Mouse (Mus musculus) heart, embryonic 13.5 days (tissue): ENCODE results near the gene Trim9. TPM values are rescaled to one million over a fixed set of nuclear protein-coding genes. Genes with fewer than 3 reads are reported as not detected.

Experiments
- ATAC-seq: fragments of 200-750 bp; cut with Nextera tagmentation; 2 replicates; pipeline ENCODE4 v1.8.0; 2017; ENCODE audit warnings: moderate TSS enrichment; ENCODE audit not compliant: insufficient number of reproducible peaks, low FRiP score, low TSS enrichment; ENCODE audit errors: extremely low read depth
- H3K27ac ChIP-seq: fragments of 300-500 bp; sonication (generic); replicated peaks from 2 replicates; pipeline ENCODE4 v1.5.1; 2015; ENCODE audit warnings: moderate library complexity, mild to moderate bottlenecking, inconsistent platforms
- H3K27me3 ChIP-seq: fragments of 300-500 bp; sonication (generic); replicated peaks from 2 replicates; pipeline ENCODE4 v1.6.1; 2015; ENCODE audit warnings: mild to moderate bottlenecking, inconsistent platforms
- H3K36me3 ChIP-seq: fragments of 300-500 bp; sonication (generic); 2 replicates; pipeline ENCODE4 v1.6.1; 2015; ENCODE audit warnings: mild to moderate bottlenecking, inconsistent platforms
- H3K4me1 ChIP-seq: fragments of 300-500 bp; sonication (generic); 2 replicates; pipeline ENCODE4 v1.6.1; 2015; ENCODE audit warnings: inconsistent platforms
- H3K4me2 ChIP-seq: fragments of 300-500 bp; sonication (generic); 2 replicates; pipeline ENCODE4 v1.6.1; 2015; ENCODE audit warnings: inconsistent platforms, mild to moderate bottlenecking, moderate library complexity
- H3K4me3 ChIP-seq: fragments of 300-500 bp; sonication (generic); 2 replicates; pipeline ENCODE4 v1.5.1; 2015; ENCODE audit warnings: moderate library complexity, mild to moderate bottlenecking, inconsistent platforms
- H3K9ac ChIP-seq: fragments of 300-500 bp; sonication (generic); 2 replicates; pipeline ENCODE4 v1.6.1; 2015; ENCODE audit warnings: inconsistent platforms, mild to moderate bottlenecking, moderate library complexity
- H3K9me3 ChIP-seq: fragments of 300-500 bp; sonication (generic); 2 replicates; pipeline ENCODE4 v1.6.1; 2016; ENCODE audit warnings: inconsistent platforms
- WGBS: fragments of 180-500 bp; shearing (Covaris S2); methylation state at CpG from one replicate; pipeline ENCODE4 v1.1.7; 2015; ENCODE audit warnings: mixed read lengths; 5-methylcytosine and 5-hydroxymethylcytosine counted together
- polyA plus RNA-seq: library from polyadenylated mRNA; unstranded; fragments of >200 nt; fragmentation: Nextera tagmentation; extraction: Ambion mirVana; gene quantifications from 2 replicates; pipeline ENCODE4 v1.2.1, GENCODE M21; 2015

The Trim9 gene
- polyA plus RNA-seq, 1 experiment from 2014 or later, result 0.57 TPM

DNA sequence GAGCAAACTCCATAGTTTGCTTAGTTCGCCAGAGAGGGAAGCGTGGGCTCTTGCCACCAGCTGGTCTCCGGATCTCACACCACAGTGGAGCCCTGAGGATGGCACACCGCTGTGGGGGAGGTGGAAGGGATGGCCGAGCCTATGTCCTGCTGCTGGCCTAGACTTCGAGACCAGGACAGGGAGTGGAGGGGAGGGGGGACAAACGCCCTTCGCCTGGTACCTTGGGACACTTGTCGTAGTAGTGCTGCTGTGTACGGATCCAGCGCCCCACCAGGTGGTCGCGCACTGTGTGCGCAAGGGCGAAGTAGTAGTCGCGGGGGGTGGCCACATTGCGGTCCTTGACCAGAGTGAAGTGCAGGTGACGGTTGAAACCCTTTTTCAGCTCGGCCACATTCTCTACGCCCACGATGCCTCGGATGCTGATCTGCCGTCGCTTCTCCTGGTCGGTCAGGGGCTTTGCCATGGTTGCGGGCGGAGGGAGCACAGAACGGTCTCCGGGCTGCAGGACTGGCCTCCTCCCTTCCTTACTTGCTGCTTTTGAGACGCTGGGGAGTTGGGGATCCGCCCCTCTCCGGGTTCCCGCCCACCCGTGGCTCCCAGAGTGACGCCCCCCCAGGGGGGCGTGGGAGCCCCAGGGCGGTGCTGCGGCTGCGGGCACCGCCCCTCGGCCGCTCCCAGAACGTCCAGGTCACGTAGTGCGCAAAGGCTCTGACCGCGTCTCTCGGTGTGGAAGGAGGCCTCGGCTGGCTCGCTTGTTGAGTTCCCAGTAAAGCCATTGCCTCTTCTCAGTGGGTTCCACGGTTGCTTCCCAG is 120.1 kb downstream of the Trim9 start:
- WGBS, result under 1% methylated on average over 50 of the region's 52 CpGs
- H3K4me1 ChIP-seq, result peaks cover 43% of the 10 kb centered on the region
- no peaks in the 10 kb centered on the region for H3K27me3 ChIP-seq
- peak overlapping the region; percentile 88 for H3K9ac ChIP-seq
- no peaks in the 10 kb centered on the region; the same call in 1 of the 2 replicates for H3K36me3 ChIP-seq
- peak overlapping the region; percentile 73 for H3K27ac ChIP-seq
- H3K4me2 ChIP-seq, result peak overlapping the region; percentile 91
- peak; percentile 83 for ATAC-seq
- H3K4me3 ChIP-seq, result peak overlapping the region; percentile 64
- H3K9me3 ChIP-seq, result no peaks in the 10 kb centered on the region

DNA sequence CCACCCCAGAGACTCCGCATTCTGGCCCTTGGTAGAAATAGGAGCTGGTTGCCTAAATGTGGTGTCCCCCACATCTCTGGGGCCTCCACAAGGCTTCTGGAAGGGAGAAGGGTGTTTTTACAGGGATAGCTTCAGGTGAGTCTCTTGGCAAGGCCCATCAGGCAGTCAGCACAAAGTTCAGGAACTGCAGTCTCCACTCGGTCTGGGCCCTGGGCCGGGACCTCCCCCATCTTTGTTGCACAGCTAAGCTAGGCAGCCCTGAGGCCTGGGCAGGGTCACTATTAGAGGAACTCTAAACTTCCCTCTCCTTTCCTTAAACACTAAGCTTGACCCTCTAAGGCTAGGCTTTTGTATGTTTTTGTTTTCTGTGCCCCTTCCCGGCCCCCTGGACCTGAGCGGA is 120.8 kb downstream of the Trim9 start:
- H3K27me3 ChIP-seq, result no peaks in the 10 kb centered on the region
- peaks cover 37% of the 10 kb centered on the region for H3K4me1 ChIP-seq
- H3K9ac ChIP-seq, result peak overlapping the region; percentile 88
- WGBS, result 27% methylated on average over 5 of the region's 5 CpGs
- peak overlapping the region; percentile 73 for H3K27ac ChIP-seq
- ATAC-seq, result no peak
- peak overlapping the region; percentile 64 for H3K4me3 ChIP-seq
- no peaks in the 10 kb centered on the region for H3K9me3 ChIP-seq
- H3K4me2 ChIP-seq, result peak overlapping the region; percentile 91
- H3K36me3 ChIP-seq, result peaks cover 3% of the 10 kb centered on the region; the same call in 1 of the 2 replicates

- Histone ChIP-seq H3K27me3 (no peaks in the 10 kb centered on the region), H3K4me2 (peak overlapping the region; percentile 16; the same call in 1 of the 2 replicates), H3K9ac (no peak overlapping the region), H3K27ac (0 out of 2 replicates have a peak overlapping the region, but pooled peaks have one; percentile 12), H3K4me3 (no peak overlapping the region), H3K36me3 (peaks cover 22% of the 10 kb centered on the region), H3K9me3 (no peaks in the 10 kb centered on the region), H3K4me1 (peaks cover 28% of the 10 kb centered on the region)
- 37% methylated on average over 4 of the region's 4 CpGs for WGBS
- no peak for ATAC-seq
Measured at GRCm38 (mm10) chr12:70223331-70223730, 124.1 kb downstream of the Trim9 start.

DNA sequence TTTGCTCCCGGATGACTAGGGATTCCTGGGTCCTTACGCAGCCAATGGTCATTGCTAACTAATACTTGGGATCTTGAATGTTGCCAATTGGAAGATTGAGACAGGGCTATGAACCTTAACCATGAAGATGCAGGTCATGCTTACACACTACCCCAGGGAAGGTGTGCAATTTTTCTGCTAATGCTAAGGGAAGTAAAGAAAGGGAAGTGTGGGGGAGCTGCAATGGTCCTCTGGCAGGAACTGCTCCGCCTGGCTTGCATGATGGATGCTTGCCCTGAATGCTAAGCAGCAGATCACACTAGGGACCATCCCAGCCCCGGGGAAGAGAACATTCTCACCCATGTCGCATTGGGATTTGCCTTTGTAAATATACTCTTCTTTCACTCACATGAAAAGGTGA is 126.0 kb downstream of the Trim9 start:
- peaks cover 23% of the 10 kb centered on the region for H3K36me3 ChIP-seq
- no peaks in the 10 kb centered on the region for H3K9me3 ChIP-seq
- no peak overlapping the region for H3K27ac ChIP-seq
- peaks cover 20% of the 10 kb centered on the region for H3K4me1 ChIP-seq
- ATAC-seq, result no peak
- no peak overlapping the region for H3K4me3 ChIP-seq
- WGBS, result 76% methylated on average over 5 of the region's 5 CpGs
- H3K27me3 ChIP-seq, result no peaks in the 10 kb centered on the region
- H3K9ac ChIP-seq, result no peak overlapping the region
- H3K4me2 ChIP-seq, result no peak overlapping the region

- Histone ChIP-seq H3K4me3 (no peak overlapping the region), H3K36me3 (peaks cover 30% of the 10 kb centered on the region), H3K4me1 (peaks cover 12% of the 10 kb centered on the region), H3K27me3 (no peaks in the 10 kb centered on the region), H3K9ac (no peak overlapping the region), H3K27ac (no peak overlapping the region), H3K9me3 (no peaks in the 10 kb centered on the region), H3K4me2 (no peak overlapping the region)
- 76% methylated on average over 8 of the region's 8 CpGs for WGBS
- ATAC-seq, result no peak
Measured at GRCm38 (mm10) chr12:70218795-70219540, 128.4 kb downstream of the Trim9 start.

DNA sequence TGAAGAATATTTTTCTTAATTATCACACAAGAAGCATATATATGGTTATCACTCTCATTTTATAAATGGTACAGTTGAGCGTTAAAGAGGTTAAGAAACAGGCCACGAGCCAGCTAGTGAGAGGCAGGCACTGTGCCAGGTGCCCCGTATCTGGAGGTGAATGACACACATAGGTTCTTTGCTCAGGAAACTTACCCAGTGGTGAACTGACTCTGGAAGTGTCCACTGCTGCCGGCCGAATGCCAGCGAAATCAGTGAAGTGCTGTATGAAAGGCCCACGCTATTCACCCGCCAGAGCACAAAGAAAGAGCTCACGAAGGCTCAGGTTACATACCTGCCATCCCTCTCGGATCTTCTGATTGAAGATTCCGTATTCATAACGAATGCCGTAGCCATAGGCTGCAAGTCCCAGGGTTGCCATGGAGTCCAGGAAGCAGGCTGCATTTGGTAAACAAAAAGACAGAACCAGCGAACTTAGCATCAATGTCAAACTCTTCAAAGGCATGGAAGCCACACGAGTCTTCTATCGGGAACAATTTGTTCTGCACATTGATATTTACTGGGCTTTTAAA is 131.1 kb downstream of the Trim9 start:
- Histone ChIP-seq H3K4me3 (no peak overlapping the region), H3K27me3 (no peaks in the 10 kb centered on the region), H3K36me3 (peaks cover 24% of the 10 kb centered on the region), H3K4me2 (no peak overlapping the region), H3K9ac (no peak overlapping the region), H3K4me1 (no peaks in the 10 kb centered on the region), H3K9me3 (no peaks in the 10 kb centered on the region), H3K27ac (no peak overlapping the region)
- 68% methylated on average over 16 of the region's 16 CpGs for WGBS
- no peak for ATAC-seq

DNA sequence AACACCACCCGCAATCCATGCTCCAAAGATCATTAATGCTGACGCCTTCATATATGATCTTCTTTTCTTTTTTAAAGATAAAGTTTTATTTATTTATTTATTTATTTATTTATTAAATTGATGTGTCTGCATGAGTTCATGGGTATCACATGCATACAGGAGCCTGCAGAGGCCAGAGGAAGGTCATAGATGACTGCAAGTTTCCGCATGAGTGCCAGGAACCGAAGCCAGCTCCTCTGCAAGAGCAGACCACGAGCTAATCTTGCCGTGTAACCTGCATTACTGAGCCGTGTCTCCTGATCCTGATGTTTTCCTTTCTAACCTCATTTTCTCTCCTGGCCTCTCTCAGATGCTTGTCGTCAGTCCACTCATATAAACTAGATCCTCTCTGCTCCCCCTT is 133.1 kb downstream of the Trim9 start:
- no peak overlapping the region for H3K27ac ChIP-seq
- H3K9me3 ChIP-seq, result no peaks in the 10 kb centered on the region
- ATAC-seq, result no peak
- H3K4me3 ChIP-seq, result no peak overlapping the region
- H3K4me2 ChIP-seq, result no peak overlapping the region
- H3K36me3 ChIP-seq, result peaks cover 15% of the 10 kb centered on the region
- no peak overlapping the region for H3K9ac ChIP-seq
- no peaks in the 10 kb centered on the region for H3K27me3 ChIP-seq
- 81% methylated on average over 8 of the region's 8 CpGs for WGBS
- no peaks in the 10 kb centered on the region for H3K4me1 ChIP-seq

- H3K4me3 ChIP-seq, result no peak overlapping the region
- no peaks in the 10 kb centered on the region for H3K9me3 ChIP-seq
- H3K27me3 ChIP-seq, result no peaks in the 10 kb centered on the region
- no peak overlapping the region for H3K9ac ChIP-seq
- no peak overlapping the region for H3K27ac ChIP-seq
- no peak overlapping the region for H3K4me2 ChIP-seq
- H3K4me1 ChIP-seq, result no peaks in the 10 kb centered on the region
- H3K36me3 ChIP-seq, result peaks cover 12% of the 10 kb centered on the region
- no peak for ATAC-seq
- WGBS, result 88% methylated on average over 6 of the region's 6 CpGs
Measured at GRCm38 (mm10) chr12:70213601-70214000, 133.8 kb downstream of the Trim9 start.

- WGBS, result 77% methylated on average over 4 of the region's 4 CpGs
- Histone ChIP-seq H3K9me3 (no peaks in the 10 kb centered on the region), H3K36me3 (peaks cover 8% of the 10 kb centered on the region; the same call in 1 of the 2 replicates), H3K4me2 (no peak overlapping the region), H3K27ac (no peak overlapping the region), H3K27me3 (no peaks in the 10 kb centered on the region), H3K4me3 (no peak overlapping the region), H3K4me1 (no peaks in the 10 kb centered on the region), H3K9ac (no peak overlapping the region)
- ATAC-seq, result no peak
Measured at GRCm38 (mm10) chr12:70212501-70212900, 134.9 kb downstream of the Trim9 start.

GRCm38 (mm10) chr12:70208214-70208613 is 139.2 kb downstream of the Trim9 start:
- no peak overlapping the region for H3K4me3 ChIP-seq
- no peak overlapping the region for H3K4me2 ChIP-seq
- ATAC-seq, result no peak
- WGBS, result 67% methylated on average over 5 of the region's 5 CpGs
- no peaks in the 10 kb centered on the region for H3K9me3 ChIP-seq
- H3K9ac ChIP-seq, result no peak overlapping the region
- H3K4me1 ChIP-seq, result no peaks in the 10 kb centered on the region
- no peak overlapping the region for H3K27ac ChIP-seq
- H3K27me3 ChIP-seq, result no peaks in the 10 kb centered on the region
- peaks cover 24% of the 10 kb centered on the region for H3K36me3 ChIP-seq

DNA sequence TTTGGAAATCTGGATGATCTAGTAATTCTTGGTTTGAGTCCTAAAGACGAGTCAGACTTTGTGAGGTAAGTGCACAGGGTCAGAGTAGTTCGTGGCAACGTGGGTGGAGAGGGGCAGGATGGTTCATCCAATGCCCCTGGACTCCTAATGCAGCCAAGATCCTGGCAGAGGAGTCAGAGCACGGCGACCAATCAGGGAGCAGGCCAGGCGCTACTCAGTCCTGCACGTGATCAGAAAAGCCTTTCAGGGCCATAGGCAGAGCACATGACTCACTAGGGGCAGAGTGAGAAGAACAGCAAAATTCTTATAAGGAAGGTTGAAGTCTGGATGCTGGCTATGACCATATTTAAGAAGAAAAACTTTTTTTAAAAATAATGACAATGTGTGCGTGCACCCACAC is 143.0 kb downstream of the Trim9 start:
- no peak overlapping the region for H3K27ac ChIP-seq
- no peaks in the 10 kb centered on the region for H3K9me3 ChIP-seq
- H3K4me2 ChIP-seq, result no peak overlapping the region
- peaks cover 38% of the 10 kb centered on the region for H3K36me3 ChIP-seq
- WGBS, result 75% methylated on average over 8 of the region's 8 CpGs
- H3K27me3 ChIP-seq, result no peaks in the 10 kb centered on the region
- no peak for ATAC-seq
- no peaks in the 10 kb centered on the region for H3K4me1 ChIP-seq
- H3K4me3 ChIP-seq, result no peak overlapping the region
- H3K9ac ChIP-seq, result no peak overlapping the region
